Mouse (Mus musculus): ENCODE results near the gene Olfr9.
"Not testable (repeated sequence)": the region's sequence is repeated elsewhere in the genome, so short reads cannot be mapped to it uniquely, and the experiment has no call there.

The Olfr9 gene

GRCm38 (mm10) chr10:128989131-128989530, at the start of gene Olfr9:
Gene Olfr9, plus strand, starts transcription at chr10:128989431.
- CTCF ChIA-PET, POLR2A ChIA-PET: not testable (repeated sequence)

GRCm38 (mm10) chr10:128940475-128941061, 48.7 kb upstream of the Olfr9 start:
- CTCF ChIA-PET = interaction anchor here in 1 of 4 experiments (0.6 kb wide), 1 partner anchor 24 kb away, joined by 3 read pairs; no protein-coding TSS in a partner anchor
- POLR2A ChIA-PET = interaction anchor here in 2 of 4 experiments (1.3 kb wide), 2 partner anchors 9 to 12 kb away, joined by 3 read pairs; no protein-coding TSS in a partner anchor

- ChIA-PET CTCF (interaction anchor here (0.6 to 2.3 kb wide), 30 partner anchors 9 to 1594 kb away, joined by 3 to 14 read pairs (median 4); partner anchors contain the start of genes Itga7 (in 3 of the 4), Bloc1s1 (in 2 of the 4) and Rdh5 (in 2 of the 4)), POLR2A (interaction anchor here in 2 of 4 experiments (0.7 to 1.8 kb wide), 9 partner anchors 11 to 398 kb away, joined by 3 to 8 read pairs (median 4); partner anchors contain the start of genes Bloc1s1 (in 1 of the 2), Itga7 (in 1 of the 2) and Zc3h10 (in 1 of the 2))
Observed at GRCm38 (mm10) chr10:128945675-128946074, 43.6 kb upstream of the Olfr9 start.

- ChIA-PET CTCF (no interaction called here), POLR2A (no interaction called here)
Observed at GRCm38 (mm10) chr10:128947496-128947895, 41.7 kb upstream of the Olfr9 start.

- ChIA-PET POLR2A (interaction anchor here in 3 of 4 experiments (0.6 to 2.0 kb wide), 6 partner anchors 8 to 355 kb away, joined by 3 to 11 read pairs (median 3); partner anchors contain the start of genes Bloc1s1 (in 1 of the 3) and Rdh5 (in 1 of the 3)), CTCF (interaction anchor here in 3 of 4 experiments (0.6 to 1.5 kb wide), 4 partner anchors 10 to 1920 kb away, joined by 3 to 10 read pairs (median 4); partner anchors contain the start of gene Mettl7b (in 1 of the 3))
Observed at GRCm38 (mm10) chr10:128950208-128950887, 38.9 kb upstream of the Olfr9 start.

GRCm38 (mm10) chr10:128958340-128958739, 30.9 kb upstream of the Olfr9 start:
- CTCF ChIA-PET = no interaction called here
- POLR2A ChIA-PET = interaction anchor here in 3 of 4 experiments (0.8 to 1.9 kb wide), 4 partner anchors 8 to 35 kb away, joined by 3 to 8 read pairs (median 4); partner anchors contain the start of genes Bloc1s1 (in 1 of the 3) and Rdh5 (in 1 of the 3)

GRCm38 (mm10) chr10:128960142-128960541, 29.1 kb upstream of the Olfr9 start:
- ChIA-PET CTCF (interaction anchor here in 1 of 4 experiments (1.1 kb wide), 1 partner anchor 10 kb away, joined by 4 read pairs; no protein-coding TSS in a partner anchor), POLR2A (no interaction called here)

GRCm38 (mm10) chr10:128960590-128961584, 28.3 kb upstream of the Olfr9 start, which contains the start of gene Mettl7b:
Gene Mettl7b, minus strand, starts transcription at chr10:128960988.
- POLR2A ChIA-PET = no interaction called here
- CTCF ChIA-PET = interaction anchor here in 1 of 4 experiments (0.6 to 1.1 kb wide), 2 partner anchors 10 to 303 kb away, joined by 4 read pairs; no protein-coding TSS in a partner anchor

GRCm38 (mm10) chr10:128964961-128965360, 24.3 kb upstream of the Olfr9 start:
- CTCF ChIA-PET = interaction anchor here in 1 of 4 experiments (1.3 kb wide), 1 partner anchor 19 kb away, joined by 4 read pairs; no protein-coding TSS in a partner anchor
- POLR2A ChIA-PET = interaction anchor here in 1 of 4 experiments (1.7 kb wide), 1 partner anchor 19 kb away, joined by 3 read pairs; no protein-coding TSS in a partner anchor

- ChIA-PET CTCF (no interaction called here), POLR2A (interaction anchor here in 2 of 4 experiments (1.4 to 1.7 kb wide), 2 partner anchors 9 to 20 kb away, joined by 3 to 5 read pairs; no protein-coding TSS in a partner anchor)
Observed at GRCm38 (mm10) chr10:128965871-128966270, 23.4 kb upstream of the Olfr9 start.

- ChIA-PET CTCF (no interaction called here), POLR2A (interaction anchor here in 1 of 4 experiments (0.5 kb wide), 1 partner anchor 53 kb away, joined by 3 read pairs; no protein-coding TSS in a partner anchor)
Observed at GRCm38 (mm10) chr10:128968341-128968749, 20.9 kb upstream of the Olfr9 start.

GRCm38 (mm10) chr10:128970740-128971250, 18.4 kb upstream of the Olfr9 start:
- POLR2A ChIA-PET = interaction anchor here in 1 of 4 experiments (0.7 kb wide), 1 partner anchor 63 kb away, joined by 3 read pairs; no protein-coding TSS in a partner anchor
- CTCF ChIA-PET = interaction anchor here in 1 of 4 experiments (0.7 kb wide), 1 partner anchor 16 kb away, joined by 3 read pairs; no protein-coding TSS in a partner anchor

GRCm38 (mm10) chr10:128972841-128973240, 16.4 kb upstream of the Olfr9 start:
- ChIA-PET POLR2A (interaction anchor here in 1 of 4 experiments (1.5 kb wide), 1 partner anchor 59 kb away, joined by 3 read pairs; no protein-coding TSS in a partner anchor), CTCF (interaction anchor here in 1 of 4 experiments (1.2 kb wide), 1 partner anchor 27 kb away, joined by 3 read pairs; no protein-coding TSS in a partner anchor)

GRCm38 (mm10) chr10:128976395-128976794, 12.8 kb upstream of the Olfr9 start:
- ChIA-PET CTCF (interaction anchor here in 2 of 4 experiments (0.8 to 1.0 kb wide), 2 partner anchors 54 to 63 kb away, joined by 3 to 4 read pairs; partner anchors contain the start of gene Rdh5 (in 1 of the 2)), POLR2A (interaction anchor here in 1 of 4 experiments (0.5 kb wide), 1 partner anchor 134 kb away, joined by 3 read pairs; no protein-coding TSS in a partner anchor)

GRCm38 (mm10) chr10:128977522-128978114, 11.6 kb upstream of the Olfr9 start:
- POLR2A ChIA-PET = interaction anchor here in 2 of 4 experiments (0.5 to 0.7 kb wide), 3 partner anchors 67 to 72 kb away, joined by 3 to 6 read pairs (median 3); no protein-coding TSS in a partner anchor
- CTCF ChIA-PET = interaction anchor here in 2 of 4 experiments (1.2 kb wide), 2 partner anchors 64 to 77 kb away, joined by 3 read pairs; partner anchors contain the start of gene Cd63 (in 1 of the 2)

- POLR2A ChIA-PET = interaction anchor here in 1 of 4 experiments (1.4 to 1.8 kb wide), 2 partner anchors 49 to 58 kb away, joined by 3 to 6 read pairs; partner anchors contain the start of gene Rdh5
- CTCF ChIA-PET = interaction anchor here in 1 of 4 experiments (0.8 to 1.0 kb wide), 2 partner anchors 35 to 68 kb away, joined by 3 to 5 read pairs; no protein-coding TSS in a partner anchor
Observed at GRCm38 (mm10) chr10:128980644-128981365, 8.4 kb upstream of the Olfr9 start.

Data from embryonic stem cell, embryonic (primary cell).